Mouse (Mus musculus) embryonic facial prominence, embryonic 14.5 days (tissue): ENCODE data around the gene Spty2d1. TPM values are rescaled to one million over a fixed set of nuclear protein-coding genes. Genes with fewer than 3 reads are reported as not detected.
"Not testable (repeated sequence)": the region's sequence is repeated elsewhere in the genome, so short reads cannot be mapped to it uniquely, and the experiment has no call there.

Experiments
- ATAC-seq: fragments of 200-750 bp; cut with Nextera tagmentation; 2 replicates; pipeline ENCODE4 v1.8.0; 2017; ENCODE audit warnings: low read depth, moderate number of reproducible peaks, moderate TSS enrichment
- DNase-seq: peaks from one replicate; pipeline ENCODE4 v3.0.0-alpha.2; 2015; ENCODE audit warnings: low spot score
- H3K27ac ChIP-seq: fragments of 300-500 bp; sonication (generic); replicated peaks from 2 replicates; pipeline ENCODE4 v1.5.1; 2014; ENCODE audit warnings: low read depth, mild to moderate bottlenecking, low read length, moderate library complexity
- H3K27me3 ChIP-seq: fragments of 300-500 bp; sonication (generic); replicated peaks from 2 replicates; pipeline ENCODE4 v1.6.1; 2014; ENCODE audit warnings: low read length; ENCODE audit not compliant: control insufficient read depth, insufficient read depth
- H3K36me3 ChIP-seq: fragments of 300-500 bp; sonication (generic); 2 replicates; pipeline ENCODE4 v1.6.1; 2014; ENCODE audit warnings: low read length, mixed read lengths; ENCODE audit not compliant: control insufficient read depth, insufficient read depth
- H3K4me1 ChIP-seq: fragments of 300-500 bp; sonication (generic); 2 replicates; pipeline ENCODE4 v1.6.1; 2014; ENCODE audit warnings: antibody characterized with exemption, low read length; ENCODE audit not compliant: control insufficient read depth, insufficient read depth
- H3K4me2 ChIP-seq: fragments of 300-500 bp; sonication (generic); 2 replicates; pipeline ENCODE4 v1.6.1; 2014; ENCODE audit warnings: low read depth, mild to moderate bottlenecking, low read length, moderate library complexity, mixed read lengths
- H3K4me3 ChIP-seq: fragments of 300-500 bp; sonication (generic); 2 replicates; pipeline ENCODE4 v1.5.1; 2014; ENCODE audit warnings: low read depth, mild to moderate bottlenecking, low read length
- H3K9ac ChIP-seq: fragments of 300-500 bp; sonication (generic); 2 replicates; pipeline ENCODE4 v1.6.1; 2014; ENCODE audit warnings: low read depth, mild to moderate bottlenecking, low read length, moderate library complexity, mixed read lengths
- H3K9me3 ChIP-seq: fragments of 300-500 bp; sonication (generic); 2 replicates; pipeline ENCODE4 v1.6.1; 2016; ENCODE audit warnings: low read length; ENCODE audit not compliant: control insufficient read depth
- WGBS: fragments of 180-500 bp; shearing (Covaris S2); extraction: QIAGEN DNeasy Blood & Tissue Kit; methylation state at CpG from one replicate; pipeline ENCODE4 v1.1.7; 2014; 5-methylcytosine and 5-hydroxymethylcytosine counted together
- polyA plus RNA-seq: library from polyadenylated mRNA; unstranded; fragments of >200 nt; fragmentation: Nextera tagmentation; extraction: Ambion mirVana; gene quantifications from 2 replicates; pipeline ENCODE4 v1.2.1, GENCODE M21; 2014

Spty2d1 gene
- polyA plus RNA-seq, 1 experiment from 2014 or later = 22.1 TPM

GRCm38 (mm10) chr7:46989387-46989786 lies 18.8 kb downstream of the Spty2d1 start:
- ATAC-seq = not testable (repeated sequence)
- WGBS = 72% methylated on average over 4 of the region's 4 CpGs

GRCm38 (mm10) chr7:46987073-46987472 lies 21.1 kb downstream of the Spty2d1 start:
- no peaks in the 10 kb centered on the region for H3K9me3 ChIP-seq
- DNase-seq (no peak), ATAC-seq (no peak)
- peaks cover 9% of the 10 kb centered on the region; the same call in 1 of the 2 replicates for H3K36me3 ChIP-seq
- H3K4me3 ChIP-seq = no peak overlapping the region
- no peak overlapping the region for H3K4me2 ChIP-seq
- no peaks in the 10 kb centered on the region for H3K27me3 ChIP-seq
- 0 out of 2 replicates have a peak, but pooled peaks cover 8% of the 10 kb centered on the region for H3K4me1 ChIP-seq
- 43% methylated on average over 2 of the region's 2 CpGs for WGBS
- no peak overlapping the region for H3K9ac ChIP-seq
- H3K27ac ChIP-seq = peak overlapping the region; percentile 11; the same call in 1 of the 2 replicates

More at GRCm38 (mm10) chr7:46989387-46989786, 18.8 kb downstream of the Spty2d1 start:
- not testable (repeated sequence) for H3K4me3 ChIP-seq, H3K9ac ChIP-seq, H3K9me3 ChIP-seq, H3K27ac ChIP-seq, H3K4me2 ChIP-seq, H3K4me1 ChIP-seq, H3K27me3 ChIP-seq, DNase-seq
- peaks cover 31% of the 10 kb centered on the region for H3K36me3 ChIP-seq

GRCm38 (mm10) chr7:46986646-46987045 lies 21.6 kb downstream of the Spty2d1 start:
- no peak overlapping the region for H3K4me2 ChIP-seq
- 52% methylated on average over 5 of the region's 5 CpGs for WGBS
- peak; percentile 31 for DNase-seq
- no peak overlapping the region for H3K4me3 ChIP-seq
- peaks cover 5% of the 10 kb centered on the region; the same call in 1 of the 2 replicates for H3K36me3 ChIP-seq
- H3K9me3 ChIP-seq = no peaks in the 10 kb centered on the region
- 0 out of 2 replicates have a peak, but pooled peaks cover 8% of the 10 kb centered on the region for H3K4me1 ChIP-seq
- no peak overlapping the region for H3K9ac ChIP-seq
- no peaks in the 10 kb centered on the region for H3K27me3 ChIP-seq
- H3K27ac ChIP-seq = peak overlapping the region; percentile 11; the same call in 1 of the 2 replicates
- no peak for ATAC-seq

GRCm38 (mm10) chr7:46985718-46986505 lies 22.3 kb downstream of the Spty2d1 start:
- DNase-seq (no peak), ATAC-seq (no peak)
- no peak overlapping the region for H3K4me2 ChIP-seq
- peaks cover 5% of the 10 kb centered on the region; the same call in 1 of the 2 replicates for H3K36me3 ChIP-seq
- WGBS = 47% methylated on average over 8 of the region's 8 CpGs
- H3K4me3 ChIP-seq = no peak overlapping the region
- 0 out of 2 replicates have a peak, but pooled peaks cover 8% of the 10 kb centered on the region for H3K4me1 ChIP-seq
- H3K9me3 ChIP-seq = no peaks in the 10 kb centered on the region
- H3K27me3 ChIP-seq = no peaks in the 10 kb centered on the region
- H3K9ac ChIP-seq = no peak overlapping the region
- peak overlapping the region; percentile 11; the same call in 1 of the 2 replicates for H3K27ac ChIP-seq

GRCm38 (mm10) chr7:46983280-46983679 lies 24.9 kb downstream of the Spty2d1 start, which contains the start of gene Gm9999:
Gm9999 (plus strand) TSS chr7:46983580.
- 88% methylated on average over 3 of the region's 3 CpGs for WGBS
- Histone ChIP-seq H3K36me3 (no peaks in the 10 kb centered on the region), H3K4me1 (0 out of 2 replicates have a peak, but pooled peaks cover 8% of the 10 kb centered on the region), H3K27me3 (no peaks in the 10 kb centered on the region), H3K4me2 (no peak within 1 kb of the TSS), H3K27ac (no peak within 1 kb of the TSS), H3K4me3 (no peak within 1 kb of the TSS), H3K9ac (no peak within 1 kb of the TSS), H3K9me3 (no peaks in the 10 kb centered on the region)
- DNase-seq (no peak), ATAC-seq (no peak)

GRCm38 (mm10) chr7:46975456-46975855 lies 32.8 kb downstream of the Spty2d1 start:
- Histone ChIP-seq H3K9ac (no peak overlapping the region), H3K9me3 (0 out of 2 replicates have a peak, but pooled peaks cover 5% of the 10 kb centered on the region), H3K27ac (no peak overlapping the region), H3K4me2 (no peak overlapping the region), H3K4me3 (no peak overlapping the region), H3K36me3 (no peaks in the 10 kb centered on the region), H3K27me3 (no peaks in the 10 kb centered on the region), H3K4me1 (no peaks in the 10 kb centered on the region)
- ATAC-seq (no peak), DNase-seq (no peak)
- WGBS = 87% methylated on average over 11 of the region's 11 CpGs

GRCm38 (mm10) chr7:46974648-46975047 lies 33.6 kb downstream of the Spty2d1 start:
- H3K27me3 ChIP-seq = no peaks in the 10 kb centered on the region
- WGBS = 92% methylated on average over 4 of the region's 4 CpGs
- ATAC-seq = no peak
- H3K9me3 ChIP-seq = 0 out of 2 replicates have a peak, but pooled peaks cover 5% of the 10 kb centered on the region
- H3K4me2 ChIP-seq = no peak overlapping the region
- no peaks in the 10 kb centered on the region for H3K4me1 ChIP-seq
- no peak overlapping the region for H3K9ac ChIP-seq
- no peaks in the 10 kb centered on the region for H3K36me3 ChIP-seq
- no peak for DNase-seq
- H3K4me3 ChIP-seq = no peak overlapping the region
- no peak overlapping the region for H3K27ac ChIP-seq

GRCm38 (mm10) chr7:46969898-46970297 lies 38.3 kb downstream of the Spty2d1 start:
- no peaks in the 10 kb centered on the region for H3K4me1 ChIP-seq
- no peak overlapping the region for H3K27ac ChIP-seq
- WGBS = 94% methylated on average over 4 of the region's 4 CpGs
- DNase-seq (no peak), ATAC-seq (no peak)
- H3K36me3 ChIP-seq = no peaks in the 10 kb centered on the region
- H3K27me3 ChIP-seq = no peaks in the 10 kb centered on the region
- no peak overlapping the region for H3K4me2 ChIP-seq
- no peak overlapping the region for H3K9ac ChIP-seq
- 0 out of 2 replicates have a peak, but pooled peaks cover 5% of the 10 kb centered on the region for H3K9me3 ChIP-seq
- H3K4me3 ChIP-seq = no peak overlapping the region
